Mouse (Mus musculus): ENCODE data around the gene Akt1.

The Akt1 gene

DNA sequence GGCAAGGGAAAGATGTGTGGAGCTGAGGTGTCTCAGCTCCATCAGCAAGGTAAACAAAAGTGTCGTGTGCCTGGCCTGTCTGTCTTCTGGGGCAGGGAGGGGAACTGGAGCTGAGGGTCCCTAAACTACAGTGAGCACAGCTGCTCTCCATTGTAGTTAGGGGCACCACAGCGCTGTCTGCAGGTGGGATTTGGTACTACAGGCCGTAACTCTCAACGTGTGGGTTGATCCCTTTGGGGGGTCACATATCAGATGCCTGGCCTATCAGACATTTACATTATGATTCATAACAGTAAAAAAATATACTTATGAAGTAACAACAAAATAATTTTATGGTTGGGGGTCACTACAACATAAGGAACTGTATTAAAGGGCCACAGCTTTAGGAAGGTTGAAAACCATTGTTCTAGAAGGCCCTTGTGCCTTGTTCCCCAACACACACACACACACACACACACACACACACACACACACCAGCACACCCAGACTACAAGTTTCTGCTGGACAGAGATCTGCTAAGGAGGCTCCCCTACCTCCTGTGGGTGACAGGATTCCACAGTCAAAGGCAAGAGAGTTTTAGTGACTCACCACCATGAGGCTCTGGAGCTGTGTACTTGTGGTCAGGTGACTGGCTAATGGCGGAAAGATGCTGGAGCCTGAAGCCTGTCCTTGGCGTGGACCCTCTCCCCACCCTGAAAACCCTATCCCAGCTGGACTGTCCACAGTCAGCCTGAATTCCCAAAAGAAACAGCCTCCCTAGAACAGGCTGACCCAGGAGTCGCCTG is 47.4 kb downstream of the Akt1 start:
- no peak for DNase-seq (ENCODE audit: low spot score)

DNA sequence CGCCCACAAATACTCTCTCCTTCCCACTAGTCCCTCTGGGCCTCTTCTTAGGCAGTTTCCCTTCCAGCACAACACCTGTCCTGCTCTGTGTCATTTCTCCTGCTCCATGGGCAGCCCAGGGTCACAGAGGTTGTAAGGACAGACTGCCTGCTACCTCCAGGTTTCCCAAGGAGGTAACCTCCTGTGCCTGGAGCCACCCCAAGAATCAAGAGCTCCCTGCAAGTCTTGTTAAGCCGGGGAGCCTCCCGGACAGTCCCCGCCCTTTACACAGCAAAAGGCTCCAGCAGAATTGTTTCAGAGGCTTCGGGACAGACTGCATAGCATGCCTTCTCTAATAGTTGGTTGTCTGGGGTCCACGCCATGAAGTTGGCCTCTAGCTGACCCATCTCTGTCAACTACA is 48.2 kb downstream of the Akt1 start:
- no peak for DNase-seq (ENCODE audit: low spot score)

DNA sequence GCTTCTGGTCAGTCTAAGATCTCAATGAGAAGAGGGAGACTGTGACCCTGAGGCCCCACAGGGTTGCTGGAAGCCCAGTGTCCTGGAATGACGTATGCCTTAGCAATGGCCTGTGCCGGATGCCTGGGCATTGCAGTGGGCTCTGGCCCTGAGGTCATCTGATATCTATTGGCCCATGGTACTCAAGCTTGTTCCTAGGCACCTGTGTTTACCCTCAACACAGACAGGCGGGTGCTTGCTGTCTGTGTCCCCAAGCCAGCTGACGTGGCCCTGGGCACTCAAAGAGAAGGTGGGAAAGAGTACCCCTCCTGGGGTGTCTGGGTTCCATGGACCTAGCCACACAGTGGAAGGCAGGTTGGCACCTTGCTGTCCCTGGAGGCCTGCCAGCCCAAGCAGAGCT is 49.0 kb downstream of the Akt1 start:
- no peak for DNase-seq (ENCODE audit: low spot score)

DNA sequence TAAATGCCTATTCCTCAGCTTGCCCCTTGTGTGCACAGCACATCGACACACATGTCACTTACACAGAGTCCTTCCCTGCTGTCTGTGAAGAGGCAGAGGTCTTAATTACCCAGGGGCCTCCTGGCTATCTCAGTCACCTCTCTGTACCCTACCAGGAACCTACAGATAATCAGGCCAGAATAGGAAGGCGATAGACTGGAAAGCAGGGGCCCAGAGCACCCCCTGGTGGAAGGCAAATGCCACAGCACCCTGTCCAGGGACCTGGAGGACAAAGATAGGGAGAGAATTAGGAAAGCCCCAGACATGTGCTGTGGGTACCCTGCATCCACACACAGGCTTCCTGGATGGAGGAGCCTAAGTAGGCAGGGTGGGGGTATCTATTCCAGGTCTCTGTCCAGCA is 50.9 kb downstream of the Akt1 start:
- no peak for DNase-seq (ENCODE audit: low spot score)

DNA sequence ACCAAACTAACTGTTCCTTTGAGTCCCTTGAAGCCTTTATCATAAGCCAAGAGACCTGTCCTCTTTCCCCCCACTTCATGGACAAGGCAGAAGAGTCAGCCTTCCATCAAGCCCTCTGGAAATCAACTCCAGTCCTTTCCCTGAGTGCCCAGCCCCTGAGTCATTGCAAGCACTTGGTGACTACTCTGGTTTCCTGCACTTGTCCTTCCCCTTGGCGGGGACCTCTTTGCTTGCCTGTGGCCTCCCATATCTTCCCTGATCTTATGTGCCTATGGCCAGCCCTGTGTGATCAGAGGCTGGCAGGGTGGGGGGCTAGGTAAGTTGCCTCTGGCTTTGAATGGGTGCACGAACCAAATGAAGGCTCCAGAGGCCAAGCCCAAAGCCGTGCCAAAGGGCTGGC is 52.8 kb downstream of the Akt1 start:
- no peak for DNase-seq (ENCODE audit: low spot score)

DNA sequence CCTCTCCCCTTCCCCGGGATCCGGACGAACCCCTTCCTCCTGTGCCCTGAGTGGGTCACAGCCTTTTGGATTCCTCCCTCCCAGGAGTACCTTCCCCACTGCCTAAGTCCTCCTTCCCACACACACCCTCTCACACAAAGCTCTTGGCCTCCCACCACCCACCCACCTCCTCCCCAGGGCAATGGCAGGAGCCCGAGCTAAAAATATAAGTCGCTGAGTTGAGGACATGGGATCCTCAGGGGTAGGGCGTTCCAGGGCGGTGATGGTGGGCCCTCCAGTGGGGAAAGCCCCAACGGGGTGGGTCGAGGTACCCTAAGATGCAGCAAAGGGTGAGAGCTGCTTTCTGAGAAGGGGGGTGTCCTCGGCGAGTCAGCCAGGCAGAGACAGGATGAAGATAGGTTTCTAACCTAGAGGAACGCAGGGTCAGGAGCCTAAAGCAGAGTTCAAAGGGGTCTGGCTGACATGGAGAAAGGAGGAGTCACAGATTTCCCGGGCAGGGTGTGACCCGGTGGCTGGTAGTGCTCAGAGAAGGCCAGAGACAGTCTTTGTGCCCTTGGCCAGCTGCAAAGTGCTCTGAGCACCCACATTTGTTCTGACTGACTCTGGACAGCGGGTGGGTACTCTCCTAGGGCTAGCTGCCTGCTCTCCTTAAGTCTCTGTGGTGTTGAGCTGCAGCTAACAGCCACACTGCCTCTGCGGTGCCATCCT is 54.2 kb downstream of the Akt1 start:
- no peak for DNase-seq (ENCODE audit: low spot score)

DNA sequence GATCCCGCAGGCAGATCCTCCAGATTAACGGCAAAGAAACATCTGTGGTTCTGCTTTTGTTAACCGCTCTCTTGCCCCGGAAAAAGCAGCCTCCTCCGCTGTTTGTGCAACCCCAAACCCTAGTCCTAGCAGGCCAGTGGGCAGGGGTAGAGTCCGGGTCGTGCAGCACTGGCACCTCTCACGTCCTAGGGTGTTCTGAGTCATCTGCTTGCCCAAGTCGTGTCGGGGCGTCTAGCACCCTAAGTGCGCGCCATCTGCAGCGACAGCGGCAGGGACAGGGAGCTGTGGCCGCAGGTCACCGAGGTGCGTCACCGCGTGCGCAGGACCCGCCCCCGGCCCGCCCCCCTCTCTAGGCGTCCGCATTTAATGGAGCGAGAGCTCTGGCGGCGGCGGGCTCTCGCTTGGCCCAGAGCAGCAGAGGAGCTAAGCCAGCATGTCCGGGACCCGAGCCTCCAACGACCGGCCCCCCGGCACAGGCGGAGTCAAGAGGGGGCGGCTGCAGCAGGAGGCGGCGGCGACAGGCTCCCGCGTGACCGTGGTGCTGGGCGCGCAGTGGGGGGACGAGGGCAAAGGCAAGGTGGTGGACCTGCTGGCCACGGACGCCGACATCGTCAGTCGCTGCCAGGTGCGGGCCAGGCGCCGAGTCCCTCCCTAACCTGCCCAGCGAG is 54.9 kb downstream of the Akt1 start, which contains the start of gene Adssl1:
TSS of gene Adssl1 (plus strand) at position 360 of the 668 bp plus-strand sequence.
- DNase-seq (ENCODE audit: low spot score): no peak

DNA sequence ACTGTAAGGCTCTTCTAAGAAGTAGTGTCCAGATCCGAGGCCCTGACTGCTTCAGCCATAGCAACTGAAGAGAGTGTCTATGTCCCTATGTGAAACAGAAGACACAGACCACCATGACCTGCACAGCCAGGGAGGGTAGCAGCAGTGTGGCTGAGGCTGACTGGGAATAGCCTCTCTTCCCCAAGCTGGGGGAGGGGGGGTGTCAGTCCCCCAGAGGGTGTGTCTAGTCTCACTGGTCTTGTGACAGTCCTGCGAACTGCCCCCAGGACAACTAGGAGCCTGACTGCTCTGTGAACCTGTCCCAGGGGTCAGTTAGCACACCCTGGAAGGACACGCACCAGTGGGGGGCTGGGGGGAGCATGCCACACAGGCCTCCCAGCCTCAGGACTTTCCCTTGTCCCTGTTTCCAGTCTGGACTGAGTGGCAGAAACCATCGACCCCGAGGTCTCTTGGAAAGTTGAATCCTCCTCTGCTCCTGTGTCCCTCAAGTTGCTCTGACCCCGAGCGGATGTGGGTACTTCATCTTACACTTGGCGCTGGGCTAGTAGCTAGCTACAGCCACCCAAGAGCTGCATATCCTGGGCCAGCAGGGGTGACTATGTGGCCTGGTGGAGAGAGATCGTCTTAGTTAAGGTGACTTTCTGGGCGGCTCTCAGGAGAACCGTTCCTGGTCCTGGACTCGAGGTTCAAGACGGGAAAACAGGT is 55.6 kb downstream of the Akt1 start:
- DNase-seq (ENCODE audit: low spot score): no peak

DNA sequence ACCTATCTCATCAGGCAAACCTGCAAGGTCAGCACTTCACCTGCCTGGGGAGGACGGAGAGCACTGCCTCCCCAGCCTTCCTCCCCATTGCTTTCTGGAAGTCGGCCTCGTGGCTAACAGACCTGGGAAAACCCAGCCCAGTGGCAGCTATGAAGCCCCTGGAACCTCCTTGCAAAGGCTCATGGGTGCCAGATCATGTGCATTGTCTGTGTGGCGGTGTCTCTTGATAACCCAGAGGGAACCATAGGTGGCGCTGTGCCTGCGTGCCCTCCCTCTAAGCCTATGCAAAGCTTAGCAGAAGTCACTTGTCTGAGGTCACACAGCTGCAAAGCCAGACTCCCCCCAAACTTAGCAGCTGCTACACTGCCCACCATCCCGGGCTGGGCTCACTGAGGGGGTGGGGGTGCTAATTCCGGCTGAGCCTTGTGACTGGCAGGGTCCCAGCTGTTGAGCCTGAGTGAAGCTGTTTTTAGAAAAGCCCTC is 56.7 kb downstream of the Akt1 start:
- DNase-seq (ENCODE audit: low spot score): peak; percentile 77

DNA sequence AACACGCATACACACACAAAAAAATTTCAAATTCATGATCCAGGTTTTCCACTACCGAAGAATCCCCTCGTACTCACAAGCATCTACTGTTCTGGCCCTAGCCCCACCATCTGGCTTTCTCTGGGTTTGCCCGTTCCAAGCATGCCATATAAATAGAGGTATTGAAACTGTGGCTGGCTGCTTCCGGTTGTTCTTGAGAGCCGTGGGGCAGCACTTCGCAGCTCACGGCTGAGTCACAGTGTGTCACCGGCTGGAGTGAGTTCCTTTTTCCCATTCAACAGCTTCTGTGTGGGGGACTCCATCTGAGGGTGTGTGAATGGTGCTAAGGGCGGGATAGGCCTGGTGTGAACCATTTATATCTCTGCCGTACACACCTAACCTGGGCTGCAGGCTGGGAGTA is 57.5 kb downstream of the Akt1 start:
- DNase-seq (ENCODE audit: low spot score): no peak

DNA sequence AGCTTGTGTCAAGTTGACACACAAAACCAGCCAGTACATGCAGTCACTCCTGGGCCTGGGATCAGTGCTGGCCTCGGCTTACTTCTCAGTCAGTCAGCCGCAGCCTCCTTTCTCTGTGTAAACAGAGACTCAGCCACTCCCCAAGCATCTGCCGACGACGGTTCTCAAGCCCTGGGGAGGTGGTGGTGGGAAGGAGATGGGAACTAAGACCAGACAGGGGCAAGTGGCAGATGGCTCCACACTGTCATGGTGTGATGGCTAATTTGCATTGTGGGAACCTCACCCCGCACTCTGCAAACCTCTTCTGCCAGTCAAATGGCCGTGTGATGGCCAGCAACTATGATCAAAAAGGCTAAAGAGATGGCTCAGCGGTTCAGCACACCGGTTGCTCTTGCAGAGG is 58.0 kb downstream of the Akt1 start:
- DNase-seq (ENCODE audit: low spot score): no peak

DNA sequence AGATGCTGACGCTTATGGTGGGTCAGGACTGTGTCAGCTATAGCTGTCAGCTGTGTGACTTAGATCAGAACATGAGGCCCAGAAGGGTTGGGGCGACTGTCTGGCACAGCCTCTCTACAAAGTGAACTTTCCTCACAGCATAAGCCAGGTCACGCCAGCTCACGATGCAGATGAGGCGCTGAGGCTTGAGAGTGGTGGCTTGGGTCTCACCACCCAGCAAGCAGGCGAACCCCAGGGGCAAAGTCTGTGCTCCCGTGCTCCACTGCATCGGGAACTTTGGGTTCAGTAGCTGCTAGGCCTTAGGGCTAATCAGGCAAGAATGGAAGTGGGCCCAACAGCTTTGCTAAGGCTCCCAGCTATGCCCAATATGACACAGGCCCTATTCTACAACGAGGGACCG is 65.7 kb downstream of the Akt1 start:
- DNase-seq (ENCODE audit: low spot score): no peak

DNA sequence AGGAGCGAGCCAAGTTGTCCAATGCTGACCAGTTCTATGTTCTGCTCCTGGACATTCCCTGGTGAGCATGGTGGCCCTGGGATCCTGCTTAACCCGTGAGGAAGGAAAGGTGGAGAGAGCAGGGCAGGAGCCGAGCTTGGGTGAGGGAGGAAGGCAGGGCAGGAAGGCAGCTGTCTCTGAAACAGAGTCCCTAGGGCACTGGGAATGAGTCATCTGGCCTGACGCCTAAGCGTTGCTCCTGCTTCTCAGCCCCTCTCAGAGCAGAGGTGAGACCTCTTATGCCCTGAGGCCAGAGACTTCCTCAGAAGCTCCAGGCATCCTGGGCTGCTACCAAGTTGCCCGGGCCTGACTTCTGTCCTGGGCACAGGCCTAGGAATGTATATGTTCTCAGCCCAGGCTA is 67.7 kb downstream of the Akt1 start:
- no peak for DNase-seq (ENCODE audit: low spot score)

DNA sequence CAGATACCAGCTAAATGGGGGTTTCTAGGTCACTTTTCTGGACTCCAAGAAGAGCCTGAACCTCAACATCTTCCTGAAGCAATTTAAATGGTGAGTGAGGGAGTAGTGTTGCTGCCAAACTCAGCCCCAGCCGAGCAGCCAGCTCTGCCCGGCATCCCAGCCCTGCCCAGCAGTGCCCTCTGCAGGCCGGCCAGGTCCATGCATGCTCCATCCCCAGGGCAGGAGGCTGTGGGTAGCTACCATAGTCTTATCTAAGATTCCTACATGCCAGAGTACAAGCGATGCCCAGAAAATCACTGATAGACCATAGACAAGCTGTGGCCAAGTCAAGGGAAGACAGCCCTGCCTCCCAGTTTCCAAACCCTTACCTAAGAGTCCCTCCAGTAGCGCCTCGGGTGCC is 68.9 kb downstream of the Akt1 start:
- DNase-seq (ENCODE audit: low spot score): peak; percentile 74

DNA sequence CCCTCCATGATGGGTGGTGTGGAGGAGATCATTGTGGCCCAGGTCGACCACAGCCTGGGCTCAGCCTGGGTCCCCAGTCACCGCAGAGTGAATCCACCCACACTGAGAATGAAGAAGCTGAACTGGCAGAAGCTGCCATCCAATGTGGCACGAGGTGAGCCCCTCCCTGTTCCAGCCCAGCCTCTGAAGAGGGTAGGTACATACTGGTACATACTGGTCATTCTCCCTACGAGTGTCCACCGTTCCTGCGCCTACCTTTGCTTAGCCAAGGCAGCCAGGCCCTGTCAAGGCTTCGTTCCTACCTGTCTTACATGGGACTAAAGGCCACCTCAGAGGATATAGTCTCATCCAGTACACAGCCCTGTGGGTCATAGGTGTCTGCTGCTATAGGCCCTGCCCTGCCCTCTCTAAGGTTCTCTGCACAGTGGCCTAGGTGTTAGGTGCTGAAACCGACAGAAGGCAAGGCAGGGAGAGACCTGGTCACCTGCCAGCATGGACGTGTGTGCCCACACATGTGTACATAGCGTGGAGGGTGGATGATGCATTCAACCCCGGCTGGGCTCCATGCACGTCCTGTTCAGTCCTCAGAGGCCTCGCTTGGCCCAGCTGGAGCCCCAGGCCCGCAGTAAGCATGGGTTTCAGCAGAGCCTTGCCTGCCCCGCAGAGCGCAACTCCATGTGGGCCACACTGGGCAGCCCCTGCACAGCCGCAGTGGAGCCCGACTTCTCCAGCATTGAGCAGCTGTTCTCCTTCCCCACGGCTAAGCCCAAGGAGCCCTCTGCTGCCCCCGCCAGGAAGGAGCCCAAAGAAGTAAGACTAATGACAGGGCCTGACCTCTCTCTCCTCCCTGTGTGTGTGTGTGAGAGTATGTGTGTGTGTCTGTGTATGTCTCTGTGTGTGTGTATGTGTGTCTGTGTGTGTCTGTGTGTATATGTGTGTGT is 69.7 kb downstream of the Akt1 start:
- peak; percentile 68 for DNase-seq (ENCODE audit: low spot score)

DNA sequence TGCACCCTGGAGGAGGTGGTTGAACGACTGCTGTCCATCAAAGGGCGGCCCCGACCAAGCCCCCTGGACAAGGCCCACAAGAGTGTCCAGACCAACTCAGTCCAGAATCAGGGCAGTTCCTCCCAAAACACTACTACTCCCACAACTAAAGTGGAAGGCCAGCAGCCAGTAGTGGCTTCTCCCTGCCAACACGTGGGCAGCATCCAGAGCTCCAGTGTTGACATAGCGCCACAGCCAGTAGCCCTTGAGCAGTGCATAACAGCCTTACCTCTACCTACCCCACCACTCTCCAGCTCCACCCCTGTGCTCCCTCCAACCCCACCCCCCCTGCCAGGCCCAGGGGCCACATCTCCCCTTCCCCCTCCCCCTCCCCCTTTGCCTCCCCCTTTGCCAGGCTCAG is 70.7 kb downstream of the Akt1 start:
- DNase-seq (ENCODE audit: low spot score): peak; percentile 75

All from lung, postnatal 25 days (tissue).